Mouse (Mus musculus): ENCODE measurements around the gene Lyrm1.

Gene Lyrm1

DNA sequence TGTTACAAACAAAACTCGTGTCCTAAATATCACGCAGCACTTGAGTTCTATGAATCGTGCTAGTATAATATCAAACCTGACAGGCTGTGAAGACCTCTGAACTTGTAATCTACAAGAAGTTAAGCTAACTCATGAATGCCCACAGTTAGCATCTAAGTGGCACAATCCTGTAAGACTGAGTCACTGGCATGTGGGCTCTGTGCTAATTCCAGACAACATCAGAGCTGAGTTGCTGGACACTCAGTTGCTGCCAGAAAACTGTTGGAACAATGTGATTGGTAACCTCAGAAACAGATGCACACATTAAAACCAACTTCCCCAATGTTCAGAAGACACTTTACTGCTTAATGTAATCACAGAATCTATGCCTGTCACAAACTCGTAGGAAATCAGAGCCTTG lies 7.8 kb upstream of the Lyrm1 start:
- in situ Hi-C loops (cut with MboI, MseI), result no loop called here

DNA sequence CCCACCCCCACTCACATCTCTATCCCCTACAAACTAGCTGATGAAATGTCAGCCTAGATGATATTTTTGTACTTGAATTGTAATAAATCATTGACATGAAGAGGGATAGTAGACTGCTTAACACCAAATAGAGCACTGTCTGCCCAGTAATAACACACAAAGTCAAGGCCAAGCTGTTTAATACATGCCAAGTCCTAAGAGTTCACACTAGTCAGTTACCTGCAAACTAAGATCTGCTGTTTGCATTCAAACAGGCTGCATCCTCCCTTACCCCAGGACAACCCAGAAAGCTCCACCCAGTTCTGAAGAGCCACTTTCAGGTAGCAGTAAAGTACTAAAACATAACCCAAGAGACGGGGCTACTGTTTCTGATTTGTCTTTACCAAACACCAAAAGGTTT lies 3.5 kb upstream of the Lyrm1 start:
- in situ Hi-C loops (cut with MboI, MseI), result loop anchor here (10.0 kb wide), 1 partner anchor 1687 kb away; no protein-coding TSS in a partner anchor

DNA sequence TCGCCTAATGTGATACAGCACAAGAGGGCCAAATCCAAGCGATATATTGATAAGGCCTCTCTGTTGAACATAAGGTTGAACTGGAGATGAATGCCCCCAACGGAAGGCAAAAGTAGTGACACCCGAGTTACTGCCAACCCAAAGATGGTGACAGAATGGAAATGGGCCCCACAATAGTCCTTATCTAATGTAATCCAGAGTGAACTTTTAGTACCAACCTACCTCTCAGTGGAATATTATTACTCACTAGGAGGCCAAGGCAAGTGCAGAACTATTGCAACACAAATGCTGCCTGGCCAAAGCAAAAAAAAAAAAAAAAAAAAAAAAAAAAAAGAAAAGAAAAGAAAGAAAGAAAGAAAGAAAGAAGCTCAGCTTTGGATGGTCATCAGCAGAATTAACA lies 2.9 kb upstream of the Lyrm1 start:
- in situ Hi-C loops (cut with MboI, MseI), result loop anchor here (10.0 kb wide), 1 partner anchor 1688 kb away; no protein-coding TSS in a partner anchor

DNA sequence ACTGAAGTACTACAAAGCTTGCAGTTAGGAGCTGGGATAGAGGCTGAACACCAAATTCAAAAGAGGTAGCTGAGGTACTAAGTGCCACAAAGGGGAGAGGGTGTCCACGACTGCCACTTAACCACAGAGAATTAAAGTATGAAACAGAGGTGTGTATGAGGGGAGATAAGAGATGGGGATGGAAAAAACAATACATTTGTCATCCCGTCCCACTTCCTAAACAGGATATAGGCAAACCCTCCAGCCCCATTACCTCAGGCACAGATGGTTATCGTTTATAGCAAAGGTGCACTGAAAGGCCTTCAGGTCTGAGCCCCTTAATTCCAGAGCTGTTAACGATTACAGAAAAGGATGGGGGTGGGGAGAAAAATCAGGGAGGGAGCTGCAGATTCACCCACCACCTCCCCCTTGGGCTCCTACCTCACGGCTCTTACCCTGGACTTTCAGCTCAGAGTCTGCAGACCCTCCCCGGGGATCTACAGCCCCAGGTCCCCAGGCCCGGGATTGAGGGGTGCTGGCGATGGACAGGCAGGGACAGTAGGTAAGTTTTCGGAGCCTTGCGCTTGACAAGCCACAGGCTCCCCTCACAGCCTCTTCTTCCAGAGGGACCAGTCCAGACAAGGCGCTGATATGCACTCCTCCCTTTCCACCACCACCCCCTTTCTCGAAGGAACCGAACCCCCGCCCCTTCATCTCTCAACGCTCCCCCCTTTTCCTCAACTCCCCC lies 680 bp upstream of the Lyrm1 start:
- in situ Hi-C loops (cut with MboI, MseI), result loop anchor here (10.0 kb wide), 1 partner anchor 1690 kb away; no protein-coding TSS in a partner anchor

DNA sequence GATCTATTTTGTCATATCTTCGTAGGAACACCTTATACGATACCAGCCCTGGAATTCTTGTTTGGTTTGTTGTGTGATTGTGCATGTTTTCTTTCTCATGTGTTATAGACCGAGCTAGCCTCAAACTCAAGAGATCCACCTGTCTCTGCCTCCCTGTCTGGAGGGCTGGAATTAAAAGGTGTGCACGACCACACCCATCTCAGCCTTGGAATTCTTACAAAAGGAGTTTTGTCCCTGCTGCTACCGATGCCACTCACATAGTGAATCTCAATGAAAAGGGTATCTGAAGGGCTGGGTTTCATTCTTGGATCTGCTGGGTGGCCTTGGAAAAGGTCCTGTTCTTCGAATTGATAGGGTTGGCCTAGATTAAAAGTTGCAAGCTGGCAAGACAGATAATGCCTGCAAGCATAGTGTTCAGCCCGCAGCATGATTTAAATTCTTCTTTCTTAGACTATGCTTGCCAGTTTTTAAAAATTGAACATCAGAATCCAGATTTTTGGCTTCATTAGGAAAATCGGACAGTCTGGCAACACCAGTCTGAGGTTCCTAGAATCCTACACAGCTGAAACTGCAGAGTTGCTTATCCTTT lies 2.0 kb downstream of the Lyrm1 start:
- in situ Hi-C loops (cut with MboI, MseI), result loop anchor here (10.0 kb wide), 1 partner anchor 1693 kb away; no protein-coding TSS in a partner anchor

DNA sequence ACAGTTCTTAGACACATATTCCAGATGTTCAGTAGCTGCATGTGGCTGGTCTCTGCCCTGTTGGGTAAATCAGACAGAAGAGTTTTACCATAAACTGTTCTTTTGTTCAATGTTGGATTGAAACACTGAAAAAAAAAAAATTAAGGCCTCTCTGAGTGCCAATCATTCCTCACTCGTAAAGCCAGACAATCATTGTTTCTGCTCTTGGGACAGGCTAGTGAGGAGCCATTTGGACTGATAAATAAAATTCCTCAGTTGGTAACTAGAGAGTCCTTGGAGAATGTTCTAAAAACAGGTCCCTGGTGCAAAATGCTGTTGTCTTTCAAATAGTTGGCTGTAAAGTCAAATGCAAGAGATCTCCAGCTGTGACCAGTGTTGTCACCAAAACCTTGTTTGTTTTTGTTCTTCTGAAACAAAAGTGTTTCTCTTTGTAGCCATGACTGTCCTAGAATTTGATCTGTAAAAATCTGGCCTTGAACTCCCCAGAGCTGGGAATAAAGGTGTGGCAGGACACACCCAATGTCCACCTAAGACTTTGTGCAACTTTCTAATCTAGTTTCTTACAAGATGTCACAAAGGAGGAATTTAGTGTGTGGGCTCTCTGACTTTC lies 2.7 kb downstream of the Lyrm1 start:
- in situ Hi-C loops (cut with MboI, MseI), result loop anchor here (10.0 kb wide), 1 partner anchor 1694 kb away; no protein-coding TSS in a partner anchor

DNA sequence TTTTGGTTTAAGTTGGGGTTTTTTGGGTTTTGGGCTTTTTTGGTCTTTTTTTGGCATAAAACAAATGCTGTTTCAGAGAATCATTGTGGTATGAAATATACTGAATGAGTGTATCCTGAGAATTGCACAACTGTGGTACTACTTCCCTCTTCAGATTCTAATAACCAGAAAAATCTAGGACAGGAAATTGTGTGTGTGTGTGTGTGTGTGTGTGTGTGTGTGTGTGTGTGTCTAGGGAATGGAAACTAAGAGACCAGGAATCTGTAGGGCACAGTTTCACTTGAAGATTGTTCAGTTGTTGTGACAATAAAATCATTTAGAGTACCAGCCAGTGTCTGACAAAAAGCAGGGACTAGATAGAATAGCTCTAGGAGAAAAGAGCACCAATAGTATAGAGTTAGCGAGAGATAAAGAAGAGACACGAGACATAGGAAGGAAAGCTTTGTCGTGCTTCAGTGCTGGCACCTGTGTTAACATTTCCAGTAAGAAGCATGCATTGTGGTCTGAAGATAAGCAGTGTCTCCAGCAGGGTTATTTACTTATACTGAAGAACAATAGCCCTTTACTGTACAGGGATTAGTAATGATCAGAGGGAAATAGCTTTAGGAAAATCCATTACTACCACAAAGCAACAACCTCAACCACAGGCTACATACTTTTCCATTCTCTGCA lies 3.9 kb downstream of the Lyrm1 start:
- in situ Hi-C loops (cut with MboI, MseI), result loop anchor here (10.0 kb wide), 1 partner anchor 1695 kb away; no protein-coding TSS in a partner anchor

DNA sequence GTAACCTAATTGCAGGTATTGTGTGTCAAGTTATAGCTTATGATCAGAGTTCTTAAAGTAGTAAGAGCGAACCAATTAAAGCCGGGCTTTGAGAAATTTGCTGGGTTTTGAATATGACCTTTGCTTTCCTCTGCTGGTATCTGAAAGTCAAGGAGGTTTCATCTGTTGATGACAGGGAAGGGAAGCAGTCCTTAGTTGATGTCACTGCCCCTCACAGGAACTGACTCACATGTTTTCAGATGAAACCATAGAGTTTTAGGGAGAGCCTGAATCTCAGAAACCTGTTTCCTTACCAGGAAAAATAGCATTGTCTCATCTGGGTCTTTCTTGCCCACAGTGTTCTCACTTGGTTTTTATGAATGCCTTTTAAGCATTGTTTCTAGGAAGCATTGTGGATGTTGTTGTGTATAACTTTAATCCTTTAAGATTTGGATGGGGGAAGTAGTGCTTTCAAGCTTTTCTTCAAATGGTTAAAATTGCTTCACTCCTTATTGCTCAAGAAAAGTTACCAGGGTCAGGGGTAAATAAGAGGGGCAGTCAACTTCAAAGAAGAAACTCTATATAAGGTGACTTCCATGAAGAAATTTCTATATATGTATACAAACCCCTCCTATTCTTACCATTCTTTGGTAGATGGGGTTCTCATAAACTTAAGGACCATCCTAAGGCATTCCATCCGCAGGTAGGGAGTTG lies 11.0 kb downstream of the Lyrm1 start:
- in situ Hi-C loops (cut with MboI, MseI), result no loop called here

DNA sequence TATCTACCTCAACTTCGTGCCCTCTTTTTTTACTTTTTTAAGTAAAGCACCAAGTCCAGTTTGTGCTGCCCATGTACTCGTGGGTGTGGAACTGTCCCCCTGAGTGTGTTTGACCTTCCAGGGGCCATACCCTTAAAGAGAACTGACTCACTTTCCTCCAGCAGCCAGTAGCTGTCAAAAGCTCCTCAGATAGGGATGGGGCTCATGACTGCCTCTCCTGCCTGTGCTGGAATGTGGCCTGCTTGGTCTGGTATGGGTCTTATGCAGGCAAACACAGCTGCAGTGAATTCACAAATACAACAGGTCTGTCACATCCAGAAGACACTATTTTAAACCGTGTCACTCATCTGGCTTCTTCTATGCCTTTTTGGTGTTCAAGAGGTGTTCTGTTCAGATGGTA lies 16.1 kb downstream of the Lyrm1 start:
- in situ Hi-C loops (cut with MboI, MseI), result no loop called here

DNA sequence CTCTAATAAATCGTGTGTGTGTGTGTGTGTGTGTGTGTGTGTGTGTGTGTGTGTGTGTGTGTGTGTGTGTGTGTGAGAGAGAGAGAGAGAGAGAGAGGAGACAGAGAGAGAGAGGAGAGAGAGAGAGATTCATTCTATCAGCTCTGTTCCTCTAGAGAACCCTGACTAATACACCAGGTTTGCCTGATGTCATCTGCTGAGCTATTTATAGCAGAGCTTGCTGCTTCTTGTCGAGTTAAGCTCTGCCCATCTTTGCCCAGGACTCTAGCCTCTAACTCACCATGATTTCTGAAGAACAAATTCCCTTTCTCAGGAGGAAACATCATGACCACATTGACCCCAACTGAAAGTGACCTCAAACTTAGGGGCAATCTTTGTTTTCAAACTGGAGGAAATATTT lies 24.8 kb downstream of the Lyrm1 start:
- in situ Hi-C loops (cut with MboI, MseI), result loop anchor here (10.0 kb wide), 1 partner anchor 1684 kb away; no protein-coding TSS in a partner anchor

DNA sequence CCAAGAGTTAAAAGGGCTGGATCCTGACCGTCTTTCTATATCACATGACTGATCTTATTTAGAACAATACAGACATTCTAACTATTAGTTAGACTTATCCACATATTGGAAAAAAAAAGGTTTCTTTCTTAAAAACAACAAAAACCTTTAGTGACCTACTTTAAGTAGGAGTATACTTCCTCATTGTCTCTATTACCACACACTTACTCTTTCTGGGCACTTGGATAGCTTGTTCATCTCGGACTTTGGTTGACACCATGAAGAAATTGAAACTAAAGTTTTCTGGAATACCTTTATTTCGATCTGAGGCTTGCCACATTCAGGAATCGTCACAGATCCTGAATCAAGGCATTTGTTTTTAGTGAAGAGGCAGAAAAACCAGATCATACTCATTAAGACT lies 25.4 kb downstream of the Lyrm1 start:
- in situ Hi-C loops (cut with MboI, MseI), result loop anchor here (10.0 kb wide), 1 partner anchor 1684 kb away; no protein-coding TSS in a partner anchor

DNA sequence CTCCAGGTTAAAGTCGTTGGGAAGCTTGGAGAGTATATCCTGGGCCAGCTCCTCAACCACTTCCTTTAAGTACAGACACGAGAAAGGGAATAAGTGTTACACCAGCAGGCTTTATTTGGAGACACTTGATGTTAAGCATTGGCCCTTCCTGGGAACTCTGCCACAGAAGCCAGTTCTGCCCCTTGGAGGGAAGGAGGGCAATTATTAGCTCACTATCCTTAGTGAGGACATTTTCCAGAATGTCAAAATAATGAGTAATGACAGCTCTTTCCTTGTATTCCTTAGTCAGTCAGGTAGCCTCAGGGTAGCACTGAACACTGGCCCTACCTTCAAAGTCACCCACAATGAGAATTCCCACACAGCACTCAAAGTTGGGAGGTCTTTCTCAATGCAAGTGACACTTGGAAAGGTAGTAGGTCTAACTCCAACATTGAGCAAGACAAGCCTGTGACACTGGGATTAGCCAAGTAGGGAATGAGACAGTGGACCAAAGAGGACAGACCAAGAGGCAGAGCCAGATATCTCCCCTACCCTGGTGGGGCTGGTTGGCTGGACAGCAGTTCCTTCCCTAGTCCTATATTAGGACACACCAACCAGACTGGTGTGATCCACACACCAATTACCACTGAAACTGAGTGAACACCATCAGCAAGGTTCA lies 33.3 kb downstream of the Lyrm1 start:
- in situ Hi-C loops (cut with MboI, MseI), result loop anchor here (10.0 kb wide), 1 partner anchor 1676 kb away; no protein-coding TSS in a partner anchor

DNA sequence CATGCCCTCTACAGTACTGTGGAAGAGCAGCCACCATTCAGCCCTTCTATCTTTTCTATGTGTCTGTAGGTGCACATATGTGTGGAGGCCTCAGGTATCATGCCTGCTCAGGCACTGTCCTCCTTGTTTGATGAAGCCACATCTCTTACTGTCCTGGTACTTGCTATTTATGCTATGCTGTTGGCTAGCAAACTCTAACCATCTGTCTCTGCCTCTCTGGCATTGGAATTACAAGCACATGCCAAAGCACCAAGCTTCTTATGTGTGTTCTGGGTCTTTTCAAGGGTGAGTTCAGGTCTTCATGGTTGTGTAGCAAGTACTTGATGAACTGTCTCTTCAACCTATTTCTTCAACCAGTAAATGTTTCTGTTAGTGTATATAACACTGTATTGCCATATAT lies 40.7 kb downstream of the Lyrm1 start:
- in situ Hi-C loops (cut with MboI, MseI), result no loop called here

DNA sequence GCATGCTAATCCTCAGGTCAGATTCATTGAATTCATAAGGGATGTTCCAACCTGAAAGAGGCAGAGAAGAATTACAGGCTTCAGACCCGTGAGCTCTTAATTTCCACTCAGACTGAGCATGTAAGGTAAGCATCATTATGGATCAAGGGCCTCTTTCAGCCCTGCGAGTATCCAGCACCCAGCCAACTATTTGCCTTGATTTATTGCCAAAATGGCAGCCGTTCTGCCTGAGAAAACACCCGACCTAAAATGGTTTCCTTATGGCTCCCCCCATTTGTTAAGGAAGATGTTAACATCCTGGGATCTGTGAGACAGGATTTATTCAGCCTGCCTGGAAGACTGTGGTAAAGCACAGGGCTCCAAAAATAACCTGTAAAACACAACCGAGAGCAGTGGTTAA lies 41.4 kb downstream of the Lyrm1 start:
- in situ Hi-C loops (cut with MboI, MseI), result no loop called here

DNA sequence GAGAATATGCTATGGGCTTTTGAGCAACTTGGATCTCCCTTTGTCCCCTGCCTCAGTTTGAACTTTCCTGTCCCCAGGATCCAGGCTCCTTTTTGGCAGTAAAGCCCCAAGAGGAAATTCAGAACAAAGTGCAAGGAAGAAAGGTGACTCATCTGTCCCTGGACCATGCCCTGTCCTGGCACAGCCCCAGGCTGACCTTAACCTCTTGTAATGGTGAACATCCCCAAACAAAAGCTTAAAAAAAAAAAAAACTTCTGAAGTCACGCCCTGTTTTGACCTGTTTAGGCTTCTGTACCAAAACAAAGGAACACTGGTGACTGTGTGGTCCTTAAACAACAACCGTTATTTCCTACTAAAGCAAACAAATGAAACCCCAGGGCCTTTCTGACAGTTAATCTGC lies 45.9 kb downstream of the Lyrm1 start:
- in situ Hi-C loops (cut with MboI, MseI), result no loop called here

DNA sequence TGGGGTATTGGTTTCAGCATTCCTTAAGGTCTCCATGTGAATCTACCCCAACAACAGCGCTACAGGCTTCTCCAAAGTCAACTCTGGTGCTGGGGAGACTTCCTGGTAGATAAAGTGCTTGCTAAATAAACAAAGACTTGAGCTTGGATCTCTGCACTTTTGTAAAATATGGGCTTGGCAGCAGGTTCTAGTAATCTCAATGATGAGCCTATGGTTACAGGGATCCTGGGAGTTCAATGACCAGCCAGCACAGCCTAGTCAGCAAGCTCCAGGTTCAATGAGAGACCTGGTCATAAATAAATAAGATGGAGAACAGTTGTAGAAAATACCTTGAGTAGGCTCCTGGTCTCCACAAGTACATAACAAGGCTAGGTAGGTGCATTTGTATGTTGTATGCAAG lies 58.4 kb downstream of the Lyrm1 start:
- in situ Hi-C loops (cut with MboI, MseI), result no loop called here

DNA sequence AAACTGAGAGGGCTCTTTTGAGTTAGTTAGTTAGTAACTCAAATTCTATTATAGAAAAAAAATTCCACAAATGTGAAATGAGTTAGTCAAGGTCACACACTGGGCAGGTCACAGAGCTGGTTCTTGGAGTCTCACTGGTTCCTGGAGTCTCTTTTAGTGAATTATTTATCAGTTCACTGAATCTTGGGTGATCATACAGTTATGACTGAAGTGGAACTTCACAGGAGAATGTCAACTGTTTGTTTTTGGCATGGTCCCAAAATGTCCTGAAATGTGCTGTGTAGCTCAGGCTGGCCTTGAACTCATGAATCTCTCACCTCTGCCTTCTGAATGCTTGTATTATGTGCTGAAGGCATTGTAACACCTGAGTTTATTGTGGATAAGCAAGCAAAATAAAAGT lies 61.8 kb downstream of the Lyrm1 start:
- in situ Hi-C loops (cut with MboI, MseI), result no loop called here

DNA sequence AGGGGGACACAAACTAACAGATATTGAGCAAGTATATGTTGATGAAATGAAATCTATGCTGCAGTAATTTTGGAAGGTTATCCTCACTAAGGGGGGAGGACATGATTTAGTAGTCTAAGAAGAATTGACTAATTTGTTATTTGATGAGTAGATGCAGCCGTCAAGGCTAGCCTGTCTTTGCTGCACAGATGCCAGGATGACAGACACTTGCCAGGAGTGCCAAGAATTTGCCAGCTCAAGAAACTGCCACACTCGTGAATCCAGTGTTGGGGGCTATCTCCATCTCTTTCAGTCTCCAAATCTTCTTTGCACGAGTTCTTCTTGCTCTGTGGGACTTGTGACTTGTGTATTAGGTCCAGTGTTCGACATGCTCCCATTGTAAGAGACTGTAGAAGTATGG lies 63.4 kb downstream of the Lyrm1 start:
- in situ Hi-C loops (cut with MboI, MseI), result no loop called here

DNA sequence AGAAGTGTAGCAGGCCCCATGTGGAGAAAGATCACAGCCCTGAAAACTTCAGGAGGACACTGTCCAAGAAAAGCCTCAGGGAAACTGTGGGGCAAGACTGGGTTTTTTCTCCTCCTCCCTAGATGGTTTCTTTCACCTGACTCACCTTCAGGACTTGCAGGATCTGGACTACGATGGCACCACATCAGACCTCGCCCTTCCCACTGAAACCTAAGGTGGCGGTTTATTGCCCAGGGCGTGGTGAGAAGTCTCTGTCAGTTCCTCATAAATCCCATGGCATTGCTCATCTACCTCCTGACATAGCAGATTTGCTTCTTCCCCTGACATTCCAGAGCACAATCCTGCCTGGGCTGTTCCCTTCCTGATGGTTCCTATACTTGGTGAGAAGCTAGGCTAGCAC lies 63.8 kb downstream of the Lyrm1 start:
- in situ Hi-C loops (cut with MboI, MseI), result no loop called here

DNA sequence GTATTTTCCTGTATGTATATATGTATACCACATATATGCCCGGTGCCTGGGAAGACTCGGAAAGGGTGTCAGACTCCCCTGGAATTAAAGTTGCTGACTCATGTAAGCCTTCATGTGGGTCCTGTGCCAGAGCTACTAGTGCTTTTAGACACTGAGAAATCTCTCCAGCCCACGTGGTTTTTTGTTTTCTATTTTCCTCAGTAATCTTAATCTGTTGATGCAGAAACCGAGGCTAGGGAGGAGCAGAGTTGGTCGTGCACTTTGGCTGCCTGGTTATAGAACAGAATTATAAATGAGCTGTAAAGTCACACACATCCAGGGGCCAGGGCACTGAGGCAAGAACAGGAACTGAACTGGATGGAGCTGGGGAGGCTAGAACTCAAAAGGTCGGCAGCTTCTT lies 64.3 kb downstream of the Lyrm1 start:
- in situ Hi-C loops (cut with MboI, MseI), result loop anchor here (5.0 kb wide), 1 partner anchor 82 kb away; no protein-coding TSS in a partner anchor

DNA sequence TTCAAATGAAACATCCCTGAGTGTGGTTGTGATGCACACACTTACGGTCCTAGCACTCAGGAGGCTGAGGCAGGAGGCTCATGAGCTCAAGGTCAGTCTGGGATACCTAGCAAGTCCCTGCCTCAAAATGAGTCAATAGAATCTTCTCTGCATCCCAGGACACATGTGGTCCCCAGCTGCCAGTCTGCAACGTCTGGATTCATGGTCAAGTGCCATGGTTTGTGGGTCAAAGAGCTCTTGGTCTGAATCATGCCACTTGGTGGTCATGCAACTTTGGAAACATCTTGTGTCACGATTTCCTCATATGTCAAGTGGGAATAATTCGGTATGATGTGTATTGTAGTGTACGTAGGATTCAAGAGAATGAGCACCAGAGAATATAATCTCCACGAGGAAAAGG lies 64.9 kb downstream of the Lyrm1 start:
- in situ Hi-C loops (cut with MboI, MseI), result loop anchor here (5.0 kb wide), 1 partner anchor 82 kb away; no protein-coding TSS in a partner anchor

Data from T-helper 1 cell (primary cell).